Mouse (Mus musculus) embryonic fibroblast, embryonic 13.5 days (primary cell): ENCODE results near the gene Olfr94. TPM values are rescaled to one million over a fixed set of nuclear protein-coding genes. Genes with fewer than 3 reads are reported as not detected.

Experiments
- H3K27ac ChIP-seq: 2 replicates; pipeline ENCODE4 v1.5.1; 2012; ENCODE audit warnings: low read length, control low read depth, inconsistent platforms; ENCODE audit not compliant: insufficient read depth
- H3K4me1 ChIP-seq: 2 replicates; pipeline ENCODE4 v1.6.1; 2011; ENCODE audit warnings: low read length; ENCODE audit not compliant: control insufficient read depth, insufficient read depth
- H3K4me3 ChIP-seq: 2 replicates; pipeline ENCODE4 v1.5.1; 2011; ENCODE audit warnings: mild to moderate bottlenecking, control low read depth, low read length; ENCODE audit not compliant: insufficient read depth
- CTCF ChIP-seq: IDR thresholded peaks from 2 replicates; pipeline ENCODE4 v1.5.1; 2011; ENCODE audit warnings: mild to moderate bottlenecking, control low read depth, low read length, moderate library complexity, borderline replicate concordance; ENCODE audit not compliant: insufficient read depth
- POLR2A ChIP-seq: IDR thresholded peaks from 2 replicates; pipeline ENCODE4 v1.6.1; 2011; ENCODE audit warnings: low read depth, mild to moderate bottlenecking, control low read depth, low read length, moderate library complexity
- polyA plus RNA-seq: library from polyadenylated mRNA; stranded (reverse); fragments of >200 nt; gene quantifications from 2 replicates; pipeline ENCODE4 v1.2.4, GENCODE M21; 2011; ENCODE audit warnings: low read depth; ENCODE audit not compliant: missing spikeins, insufficient read length

The Olfr94 gene
- polyA plus RNA-seq, 1 experiment, result not detected

DNA sequence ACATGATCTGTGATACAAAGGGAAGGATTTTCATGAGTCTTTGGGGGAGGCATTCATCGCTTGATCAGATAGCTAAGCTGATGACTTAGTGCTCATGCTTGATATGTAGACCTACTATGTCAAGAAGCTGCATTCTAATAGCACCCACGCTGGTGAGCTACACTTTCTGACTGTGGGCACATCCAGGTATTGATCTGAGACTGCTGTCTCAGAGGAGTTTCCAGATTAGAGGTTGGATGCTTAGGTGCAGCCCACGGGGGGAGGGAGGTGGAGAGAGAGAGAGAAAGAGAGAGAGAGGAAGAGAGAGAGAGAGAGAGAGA lies 3.1 kb upstream of the Olfr94 start:
- Histone ChIP-seq H3K27ac (no peak overlapping the region), H3K4me1 (no peaks in the 10 kb centered on the region), H3K4me3 (no peak overlapping the region)
- TF ChIP-seq CTCF (no peak), POLR2A (no peak)

DNA sequence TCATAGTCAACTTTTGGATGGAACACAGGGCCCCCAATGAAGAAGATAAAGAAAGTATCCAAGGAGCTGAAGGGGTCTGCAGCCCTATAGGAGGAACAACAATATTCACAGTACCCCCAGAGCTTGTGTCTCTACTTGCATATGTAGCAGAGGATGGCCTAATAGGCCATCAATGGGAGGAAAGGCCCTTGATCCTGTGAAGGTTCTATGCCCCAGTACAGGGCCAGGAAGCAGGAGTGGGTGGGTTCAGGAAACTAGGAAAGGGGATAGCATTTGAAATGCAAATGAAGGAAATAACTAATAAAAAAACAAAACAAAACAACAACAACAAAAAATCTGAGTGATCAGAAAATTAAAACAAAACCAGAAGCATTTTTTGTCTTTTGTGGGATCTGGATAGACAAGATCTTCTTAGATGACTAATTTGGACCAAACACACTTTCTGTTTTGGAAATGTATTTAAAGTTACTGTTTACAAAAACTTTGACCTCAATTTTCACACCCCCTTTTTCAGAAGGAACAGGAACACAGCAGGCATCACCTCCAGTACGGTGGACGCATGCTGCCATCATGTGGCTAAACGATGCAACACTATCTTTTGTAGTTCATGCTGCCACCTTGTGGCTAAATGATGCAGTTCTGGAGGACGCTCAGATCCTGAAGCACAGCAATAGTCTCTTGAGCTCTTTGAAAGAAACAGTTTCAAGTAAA lies 2.6 kb upstream of the Olfr94 start:
- Histone ChIP-seq H3K27ac (no peak overlapping the region), H3K4me3 (no peak overlapping the region), H3K4me1 (no peaks in the 10 kb centered on the region)
- peak; percentile 100 for TF ChIP-seq CTCF
- TF ChIP-seq POLR2A, result no peak

DNA sequence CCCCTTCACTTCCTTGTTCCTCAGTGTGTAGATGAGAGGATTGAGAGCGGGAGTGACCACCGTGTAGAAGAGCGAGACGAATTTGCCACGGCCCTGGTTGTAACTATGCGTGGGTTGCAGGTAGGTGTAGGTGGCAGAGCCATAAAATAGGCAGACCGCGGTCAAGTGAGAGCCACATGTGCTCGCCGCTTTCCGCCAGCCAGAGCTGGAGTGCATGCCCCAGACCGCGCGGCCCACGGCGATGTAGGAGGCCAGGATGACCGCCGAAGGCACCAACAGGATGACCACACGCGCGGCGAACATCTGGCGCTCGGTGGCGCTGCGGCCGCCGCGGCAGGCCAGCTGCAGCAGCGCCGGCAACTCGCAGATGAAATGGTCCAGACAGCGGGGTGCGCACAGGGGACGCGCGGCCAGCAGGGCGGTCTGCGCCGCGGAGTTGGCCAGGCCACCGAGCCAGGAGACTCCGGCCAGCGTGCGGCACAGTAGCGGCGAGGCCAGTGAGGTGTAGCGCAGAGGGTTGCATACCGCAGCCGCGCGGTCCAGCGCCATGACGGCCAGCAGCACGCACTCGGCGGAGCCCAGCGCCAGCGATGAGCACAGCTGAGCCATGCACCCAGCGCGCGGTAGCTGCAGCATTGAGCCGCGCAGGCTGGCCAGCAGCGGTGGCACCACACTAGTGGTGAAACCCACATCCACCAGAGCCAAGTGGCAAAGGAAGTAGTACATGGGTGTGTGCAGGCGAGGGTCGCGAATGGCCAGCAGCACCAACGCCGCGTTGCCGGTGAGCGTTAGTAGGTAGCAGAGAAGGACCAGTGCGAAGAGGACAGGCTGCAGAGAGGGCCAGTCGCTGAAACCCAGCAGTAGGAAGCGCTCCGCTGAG lies 3.7 kb downstream of the Olfr94 start:
- TF ChIP-seq POLR2A (no peak), CTCF (0 out of 2 replicates have a peak, but pooled peaks have one; percentile 0)
- peaks cover 4% of the 10 kb centered on the region for H3K4me1 ChIP-seq
- peak overlapping the region; percentile 27 for H3K4me3 ChIP-seq
- H3K27ac ChIP-seq, result no peak overlapping the region

DNA sequence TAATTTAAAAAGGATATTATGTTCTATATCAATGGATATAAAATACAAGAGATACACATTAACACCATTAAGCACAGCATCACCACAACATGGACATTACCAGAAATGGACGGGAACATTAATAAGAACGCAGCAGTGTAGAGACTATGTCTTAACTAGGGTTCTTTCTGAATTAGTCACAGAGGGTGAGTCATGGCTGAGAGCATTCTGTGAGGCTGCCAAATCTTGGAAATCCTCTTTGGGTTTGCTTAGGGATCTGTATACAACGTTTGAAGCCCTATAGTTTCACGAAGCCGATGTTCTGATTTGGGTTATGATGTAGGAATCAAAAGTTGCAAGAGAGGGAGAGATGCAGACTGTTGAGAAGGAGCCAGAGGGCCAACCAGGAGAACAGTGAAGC lies 6.0 kb downstream of the Olfr94 start:
- TF ChIP-seq POLR2A, result no peak
- no peak for TF ChIP-seq CTCF
- 0 out of 2 replicates have a peak overlapping the region, but pooled peaks have one; percentile 17 for H3K27ac ChIP-seq

DNA sequence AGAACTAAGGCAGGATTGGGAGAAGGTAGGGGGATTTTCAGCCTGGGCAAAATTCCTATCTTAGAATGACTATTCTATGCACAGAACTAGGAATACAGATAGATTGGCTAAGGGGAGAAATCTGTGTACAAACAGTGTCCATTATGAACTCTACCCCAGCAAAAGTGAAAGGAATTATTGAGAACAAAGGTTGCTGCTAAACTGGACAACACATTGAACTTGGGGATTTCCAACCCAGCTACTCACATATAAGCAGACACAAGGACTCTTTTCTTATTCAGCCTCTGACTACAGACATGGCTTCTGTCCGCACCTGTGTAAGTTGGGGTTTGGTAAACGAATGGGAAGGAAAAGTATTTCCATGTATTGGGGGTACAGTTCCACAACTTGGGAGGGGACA lies 7.1 kb downstream of the Olfr94 start, which contains the start of gene Ubd:
Gene Ubd, plus strand, starts transcription at position 237 of the 400 bp plus-strand sequence.
- no peak within 1 kb of the TSS for H3K27ac ChIP-seq
- no peak within 1 kb of the TSS for H3K4me3 ChIP-seq
- TF ChIP-seq POLR2A (no peak), CTCF (no peak)
- H3K4me1 ChIP-seq, result peaks cover 4% of the 10 kb centered on the region

More for the DNA sequence above, 6.0 kb downstream of the Olfr94 start:
- peaks cover 4% of the 10 kb centered on the region for H3K4me1 ChIP-seq
- no peak overlapping the region for H3K4me3 ChIP-seq

DNA sequence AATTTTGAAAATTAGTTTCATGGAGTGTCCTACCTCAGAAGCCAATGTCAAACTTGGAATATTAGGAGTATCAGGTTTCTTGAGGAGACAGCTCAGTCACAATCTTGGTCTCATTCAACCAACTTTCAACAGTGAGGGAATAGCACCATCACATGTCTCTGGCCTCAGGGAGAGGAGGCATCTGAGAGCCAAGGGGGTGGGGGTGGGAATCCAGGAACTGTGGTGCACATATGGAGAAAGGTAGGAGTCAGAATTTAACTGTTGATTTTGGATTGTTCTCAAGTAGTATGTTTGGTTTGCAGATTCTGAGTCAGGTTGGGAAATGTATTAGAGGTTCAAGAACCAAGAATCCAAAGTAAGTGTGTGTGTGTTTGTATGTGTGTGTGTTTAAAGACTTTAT lies 7.8 kb downstream of the Olfr94 start:
- Histone ChIP-seq H3K4me3 (no peak overlapping the region), H3K27ac (no peak overlapping the region), H3K4me1 (peaks cover 4% of the 10 kb centered on the region)
- no peak for TF ChIP-seq CTCF
- no peak for TF ChIP-seq POLR2A

DNA sequence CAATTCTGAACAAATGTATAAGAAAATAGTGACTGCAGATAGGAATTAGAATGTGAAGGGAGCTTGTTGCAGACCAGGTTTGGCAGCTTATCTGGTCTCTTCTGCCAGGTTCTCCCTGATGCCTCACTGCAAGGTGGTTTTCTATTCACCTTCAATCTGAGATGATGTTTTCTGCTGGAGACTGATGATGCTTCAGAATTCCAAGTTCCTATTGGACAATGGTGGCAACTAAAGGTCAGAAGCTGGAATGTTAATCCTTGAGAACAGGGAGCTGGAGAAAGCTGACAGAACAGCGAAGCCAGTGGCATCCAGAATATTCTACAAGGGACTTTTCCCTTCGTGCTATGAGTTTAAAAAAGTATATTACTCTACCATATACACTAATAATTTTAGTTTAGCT lies 10.1 kb downstream of the Olfr94 start:
- H3K4me1 ChIP-seq, result peaks cover 4% of the 10 kb centered on the region
- no peak overlapping the region for H3K4me3 ChIP-seq
- H3K27ac ChIP-seq, result no peak overlapping the region
- TF ChIP-seq POLR2A, result no peak
- no peak for TF ChIP-seq CTCF

DNA sequence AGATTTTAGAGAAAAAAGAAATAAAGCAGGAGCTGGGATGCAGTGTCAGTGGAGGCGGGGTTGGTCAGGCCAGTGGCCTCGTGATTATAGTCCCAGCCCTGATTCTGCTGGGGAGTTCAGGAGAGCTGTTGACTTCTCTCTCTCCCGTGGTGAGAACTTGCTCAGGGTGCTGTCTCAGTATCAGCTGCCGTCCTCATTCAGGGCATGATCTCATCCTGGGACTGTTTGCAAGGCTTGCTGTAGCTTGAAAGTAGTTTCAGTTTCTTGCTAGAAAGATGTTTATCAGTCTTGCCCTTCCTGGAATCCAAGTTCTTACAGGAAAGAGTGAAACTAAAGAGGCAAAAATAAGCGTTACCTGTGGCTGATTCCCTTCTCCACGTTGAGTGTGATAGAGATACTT lies 15.3 kb downstream of the Olfr94 start:
- no peaks in the 10 kb centered on the region for H3K4me1 ChIP-seq
- H3K4me3 ChIP-seq, result no peak overlapping the region
- TF ChIP-seq POLR2A (no peak), CTCF (no peak)
- no peak overlapping the region for H3K27ac ChIP-seq

DNA sequence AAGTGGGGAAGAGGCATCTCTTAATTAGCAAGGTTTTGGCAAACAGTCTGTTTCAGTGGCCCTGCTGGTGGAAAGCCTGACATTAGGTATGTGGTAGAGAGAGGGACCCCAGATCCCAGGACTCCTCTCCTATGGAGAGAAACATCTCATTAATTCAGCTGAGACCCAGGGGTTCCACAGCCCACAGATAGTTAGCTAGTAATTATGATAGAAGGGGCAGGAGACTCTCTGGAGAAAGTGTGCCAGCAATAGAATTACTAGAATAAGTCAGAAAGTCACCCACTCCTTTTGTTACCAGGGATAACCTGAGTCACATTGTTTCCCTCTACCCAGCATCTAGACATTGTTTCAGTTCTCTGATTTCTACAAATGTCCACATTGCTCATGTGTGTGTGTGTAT lies 39.4 kb downstream of the Olfr94 start, which contains the start of gene Olfr93:
Gene Olfr93, minus strand, starts transcription at position 101 of the 400 bp plus-strand sequence.
- H3K4me3 ChIP-seq, result no peak within 1 kb of the TSS
- TF ChIP-seq POLR2A (no peak), CTCF (no peak)
- H3K4me1 ChIP-seq, result no peaks in the 10 kb centered on the region
- H3K27ac ChIP-seq, result no peak within 1 kb of the TSS

Other genes with a start within 250 kb of the Olfr94 start
- gene Ppp1r11, start 249.3 kb downstream of the Olfr94 start, polyA plus RNA-seq, result 60.4 and 65.2 TPM in 2 replicates
- 37.8 and 55.0 TPM in 2 replicates for gene Znrd1, start 242.4 kb downstream of the Olfr94 start, polyA plus RNA-seq
- 9.0 and 11.6 TPM in 2 replicates for gene Znrd1as, start 242.4 kb downstream of the Olfr94 start, polyA plus RNA-seq
- not detected in 2 replicates for gene 2410137M14Rik, start 219.8 kb downstream of the Olfr94 start, polyA plus RNA-seq
- gene H2-M5, start 211.5 kb downstream of the Olfr94 start, polyA plus RNA-seq, result 0.51 and 1.1 TPM in 2 replicates
- 67.2 and 80.0 TPM in 2 replicates for gene Zfp57, start 199.8 kb downstream of the Olfr94 start, polyA plus RNA-seq
- not detected in 2 replicates for gene Mog, start 177.6 kb downstream of the Olfr94 start, polyA plus RNA-seq
- gene Gabbr1, start 155.0 kb downstream of the Olfr94 start, polyA plus RNA-seq, result 49.1 and 56.8 TPM in 2 replicates
- not detected in 2 replicates for gene Olfr90, start 112.5 kb downstream of the Olfr94 start, polyA plus RNA-seq
- gene Olfr91, start 102.7 kb downstream of the Olfr94 start, polyA plus RNA-seq, result not detected in 2 replicates
- not detected in 2 replicates for gene Olfr92, start 80.9 kb downstream of the Olfr94 start, polyA plus RNA-seq
- gene Olfr93, start 39.5 kb downstream of the Olfr94 start, polyA plus RNA-seq, result not detected in 2 replicates
- gene Ubd, start 7.1 kb downstream of the Olfr94 start, polyA plus RNA-seq, result not detected in 2 replicates
- not detected in 2 replicates for gene Olfr95, start 12.1 kb upstream of the Olfr94 start, polyA plus RNA-seq
- gene Olfr96, start 19.2 kb upstream of the Olfr94 start, polyA plus RNA-seq, result not detected in 2 replicates
- gene Olfr97, start 36.3 kb upstream of the Olfr94 start, polyA plus RNA-seq, result not detected in 2 replicates
- gene Olfr98, start 62.8 kb upstream of the Olfr94 start, polyA plus RNA-seq, result not detected in 2 replicates
- 5.3 and 5.7 TPM in 2 replicates for gene H2-M3, start 69.2 kb upstream of the Olfr94 start, polyA plus RNA-seq
- not detected in 2 replicates for gene Olfr99, start 82.5 kb upstream of the Olfr94 start, polyA plus RNA-seq
- gene Olfr101, start 103.3 kb upstream of the Olfr94 start, polyA plus RNA-seq, result not detected in 2 replicates
- gene Olfr102, start 116.1 kb upstream of the Olfr94 start, polyA plus RNA-seq, result not detected in 2 replicates
- gene Olfr103, start 138.7 kb upstream of the Olfr94 start, polyA plus RNA-seq, result not detected in 2 replicates
- not detected in 2 replicates for gene Olfr104-ps, start 158.6 kb upstream of the Olfr94 start, polyA plus RNA-seq
- gene Olfr105-ps, start 178.0 kb upstream of the Olfr94 start, polyA plus RNA-seq, result not detected in 2 replicates
- gene Olfr106-ps, start 189.4 kb upstream of the Olfr94 start, polyA plus RNA-seq, result not detected in 2 replicates
- not detected in 2 replicates for gene Olfr107, start 198.2 kb upstream of the Olfr94 start, polyA plus RNA-seq
- not detected in 2 replicates for gene Olfr108, start 244.5 kb upstream of the Olfr94 start, polyA plus RNA-seq